Comparison of ENCODE assay signal across 21 mouse cellular contexts in genomic region chr16:28883649-28884048, GRCm38 (mm10). TPM values are rescaled to one million over a fixed set of nuclear protein-coding genes. Genes with fewer than 3 reads are reported as not detected.
DNase-seq lines count a peak whose midpoint lies in the region; ATAC-seq and TF ChIP-seq lines count a peak whose summit lies in the region.
"Had no signal": no experiment of that assay in that cellular context is flagged by ENCODE, and none has a peak within 500 bp of the region (broad histone marks: within the 10 kb centered on the region; RNA-seq: fewer than 3 reads in every experiment).

No protein-coding gene starts in this region.

- no peaks in the 10 kb centered on the region for H3K9me3 ChIP-seq in heart, embryonic 10.5 days
- H3K9me3 ChIP-seq in lung, embryonic 14.5 days (ENCODE audit: low read depth, low read length) = no peaks in the 10 kb centered on the region
- no peaks in the 10 kb centered on the region for H3K9me3 ChIP-seq in midbrain, embryonic 15.5 days
- H3K9me3 ChIP-seq: heart, embryonic 15.5 days; hindbrain, embryonic 12.5 days; limb, embryonic 13.5 days; neural tube, embryonic 15.5 days had no signal

- peaks cover 61% of the 10 kb centered on the region for H3K4me1 ChIP-seq in heart, embryonic 10.5 days
- peaks cover 42% of the 10 kb centered on the region for H3K4me1 ChIP-seq in lung, embryonic 14.5 days (ENCODE audit: insufficient read depth)
- peaks cover 10% of the 10 kb centered on the region for H3K4me1 ChIP-seq in cerebellum, adult 2 months (ENCODE audit: control insufficient read depth, insufficient read depth, low read length)
- H3K4me1 ChIP-seq in midbrain, embryonic 15.5 days = peaks cover 28% of the 10 kb centered on the region
- peaks cover 16% of the 10 kb centered on the region for H3K4me1 ChIP-seq in kidney, adult 2 months (ENCODE audit: control insufficient read depth, insufficient read depth, low read length)

- no peak for TF ChIP-seq POLR2A in cerebellum, adult 2 months (IDR thresholded peaks at IDR 0.05; ENCODE audit: borderline replicate concordance, insufficient read depth, low read length)
- no peak for TF ChIP-seq POLR2A in kidney, adult 2 months (IDR thresholded peaks at IDR 0.05; ENCODE audit: low read depth, low read length)

- TF ChIP-seq CTCF in lung, embryonic 14.5 days (IDR thresholded peaks at IDR 0.05; ENCODE audit: low read depth) = no peak
- TF ChIP-seq CTCF in cerebellum, adult 2 months (IDR thresholded peaks at IDR 0.05; ENCODE audit: borderline replicate concordance, insufficient read depth, low read depth, low read length) = no peak
- TF ChIP-seq CTCF in kidney, adult 2 months (conservative IDR thresholded peaks at IDR 0.05; ENCODE audit: insufficient read depth, insufficient read length, low read depth, low read length) = no peak

- no peak for DNase-seq in heart, embryonic 10.5 days (ENCODE audit: low spot score)
- DNase-seq in heart, postnatal 36 days = no peak
- DNase-seq in lung, embryonic 14.5 days = no peak
- DNase-seq in lung, postnatal 10 days = no peak
- DNase-seq in cerebellum, adult 2 months = peak; percentile 45 to 58
- DNase-seq in kidney, adult 2 months = no peak
- no peak for DNase-seq in adrenal gland, postnatal 14 days
- DNase-seq: adrenal gland, postnatal 10 days; embryo, embryonic 11 days had no signal

- 0 out of 2 replicates have a peak overlapping the region, but pooled peaks have one; percentile 4 for H3K27ac ChIP-seq in heart, embryonic 10.5 days
- peak overlapping the region; percentile 3; the same call in 1 of the 2 replicates for H3K27ac ChIP-seq in lung, embryonic 14.5 days (ENCODE audit: low read depth)
- H3K27ac ChIP-seq in cerebellum, adult 2 months (ENCODE audit: insufficient read depth, low read length) = no peak overlapping the region
- H3K27ac ChIP-seq in midbrain, embryonic 15.5 days = peak overlapping the region; percentile 43; the same call in 1 of the 2 replicates
- no peak overlapping the region for H3K27ac ChIP-seq in kidney, adult 2 months (ENCODE audit: insufficient read depth, low read depth, low read length)
- H3K27ac ChIP-seq: heart, embryonic 15.5 days; kidney, postnatal 0 days; layer of hippocampus, adult 2 months; limb, embryonic 13.5 days; liver, embryonic 14.5 days; neural tube, embryonic 15.5 days had no signal

- no peak for ATAC-seq in lung, embryonic 14.5 days (ENCODE audit: insufficient read depth)
- no peak for ATAC-seq in midbrain, embryonic 15.5 days (replicated peaks)
- ATAC-seq: intestine, embryonic 16.5 days; lung, postnatal 0 days had no signal

- intact Hi-C loops in heart, postnatal 36 days (cut with DNase I) = loop anchor here (5.0 kb wide), 1 partner anchor 44 kb away; the partner anchor contains the start of gene Mb21d2

- no peaks in the 10 kb centered on the region for H3K36me3 ChIP-seq in heart, embryonic 10.5 days
- H3K36me3 ChIP-seq in lung, embryonic 14.5 days (ENCODE audit: insufficient read depth) = no peaks in the 10 kb centered on the region
- no peaks in the 10 kb centered on the region for H3K36me3 ChIP-seq in midbrain, embryonic 15.5 days (replicated peaks)
- H3K36me3 ChIP-seq in kidney, adult 2 months (ENCODE audit: control insufficient read depth, insufficient read depth, low read length) = no peaks in the 10 kb centered on the region
- H3K36me3 ChIP-seq: heart, embryonic 15.5 days; hindbrain, embryonic 12.5 days; limb, embryonic 13.5 days; neural tube, embryonic 15.5 days had no signal

- WGBS in heart, embryonic 10.5 days = 71% methylated on average over 8 of the region's 8 CpGs
- WGBS in lung, embryonic 14.5 days = 69% methylated on average over 8 of the region's 8 CpGs
- 12% methylated on average over 8 of the region's 8 CpGs for WGBS in cerebellum, adult 2 months
- WGBS in midbrain, embryonic 15.5 days = 57% methylated on average over 8 of the region's 8 CpGs
- 75% methylated on average over 8 of the region's 8 CpGs for WGBS in kidney, adult 2 months

- H3K4me3 ChIP-seq in heart, embryonic 10.5 days = no peak overlapping the region
- no peak overlapping the region for H3K4me3 ChIP-seq in lung, embryonic 14.5 days (ENCODE audit: low read depth, low read length)
- no peak overlapping the region for H3K4me3 ChIP-seq in cerebellum, adult 2 months (replicated peaks; ENCODE audit: insufficient read depth, low read depth, low read length)
- H3K4me3 ChIP-seq in midbrain, embryonic 15.5 days = no peak overlapping the region
- no peak overlapping the region for H3K4me3 ChIP-seq in kidney, adult 2 months (ENCODE audit: insufficient read depth, low read depth, low read length)
- H3K4me3 ChIP-seq: heart, embryonic 15.5 days; hindbrain, embryonic 12.5 days; layer of hippocampus, adult 2 months; limb, embryonic 13.5 days; myocyte; neural tube, embryonic 15.5 days had no signal

- H3K9ac ChIP-seq in lung, embryonic 14.5 days = no peak overlapping the region
- no peak overlapping the region for H3K9ac ChIP-seq in midbrain, embryonic 15.5 days
- H3K9ac ChIP-seq: heart, embryonic 15.5 days; hindbrain, embryonic 12.5 days; limb, embryonic 13.5 days; liver, embryonic 14.5 days; neural tube, embryonic 15.5 days had no signal

- no peaks in the 10 kb centered on the region for H3K27me3 ChIP-seq in heart, embryonic 10.5 days (ENCODE audit: insufficient read depth, poor library complexity, severe bottlenecking)
- H3K27me3 ChIP-seq in lung, embryonic 14.5 days (ENCODE audit: insufficient read depth, low read length) = no peaks in the 10 kb centered on the region
- no peaks in the 10 kb centered on the region for H3K27me3 ChIP-seq in cerebellum, adult 2 months (ENCODE audit: control insufficient read depth, insufficient read depth, low read length)
- H3K27me3 ChIP-seq in midbrain, embryonic 15.5 days (replicated peaks) = no peaks in the 10 kb centered on the region
- H3K27me3 ChIP-seq in kidney, adult 2 months (replicated peaks; ENCODE audit: control insufficient read depth, insufficient read depth, low read length) = no peaks in the 10 kb centered on the region
- H3K27me3 ChIP-seq: heart, embryonic 15.5 days; hindbrain, embryonic 12.5 days; limb, embryonic 13.5 days; neural tube, embryonic 15.5 days had no signal

- no peak overlapping the region for H3K4me2 ChIP-seq in lung, embryonic 14.5 days
- 0 out of 2 replicates have a peak overlapping the region, but pooled peaks have one; percentile 7 for H3K4me2 ChIP-seq in midbrain, embryonic 15.5 days
- H3K4me2 ChIP-seq: hindbrain, embryonic 12.5 days; limb, embryonic 13.5 days; neural tube, embryonic 15.5 days had no signal

RNA-seq across cellular contexts. Expression of gene Mb21d2, which starts 45.8 kb away (rescaled TPM):
- 5.8 and 7.2 TPM in 2 replicates for polyA plus RNA-seq in heart, embryonic 10.5 days (2016; fragmentation: Nextera tagmentation; extraction: Ambion mirVana)
- total RNA-seq in heart, postnatal 36 days (2021) = 10 to 100 TPM in 1 of 2 experiments, 1 to 10 TPM in 1; 7.5 to 10.3 TPM
- polyA plus RNA-seq in lung, embryonic 14.5 days (2014; fragmentation: Nextera tagmentation; extraction: Ambion mirVana) = 7.3 and 9.6 TPM in 2 replicates
- 29.5 and 30.7 TPM in 2 replicates for polyA plus RNA-seq in cerebellum, adult 2 months (2012; rRNA removed)
- polyA plus RNA-seq in midbrain, embryonic 15.5 days (2015; fragmentation: Nextera tagmentation; extraction: Ambion mirVana) = 16.9 and 17.6 TPM in 2 replicates
- polyA plus RNA-seq in kidney, adult 2 months (2012; rRNA removed) = 14.7 and 17.9 TPM in 2 replicates
- total RNA-seq in adrenal gland, postnatal 14 days (2021) = 11.5 and 11.8 TPM in 2 replicates
- total RNA-seq: megakaryocyte, adult 5-6 weeks had no signal

Comparison
In these comparisons a context has a peak if more than half of its experiments do, and no peak if none do; other contexts are left out.
1. DNase-seq: peak in cerebellum, adult 2 months (2 of 2); none in heart, embryonic 10.5 days (single experiment), heart, postnatal 36 days (0 of 2), lung, embryonic 14.5 days (single experiment), lung, postnatal 10 days (single experiment), kidney, adult 2 months (single experiment) and adrenal gland, postnatal 14 days (single experiment).
2. H3K27ac ChIP-seq: peak in heart, embryonic 10.5 days (single experiment), lung, embryonic 14.5 days (single experiment) and midbrain, embryonic 15.5 days (single experiment); none in cerebellum, adult 2 months (single experiment) and kidney, adult 2 months (single experiment).